Mouse (Mus musculus): ENCODE measurements around the gene Plscr5. TPM values are rescaled to one million over a fixed set of nuclear protein-coding genes. Genes with fewer than 3 reads are reported as not detected.

Plscr5 gene
- polyA plus RNA-seq, 1 experiment from 2014 or later, result not detected

- DNase-seq (ENCODE audit: low spot score) (no peak), ATAC-seq (ENCODE audit: insufficient number of reproducible peaks, low FRiP score, low TSS enrichment, low read depth) (no peak)
- Histone ChIP-seq H3K27ac (replicated peaks; ENCODE audit: low read depth, low read length) (no peak overlapping the region), H3K4me1 (ENCODE audit: control insufficient read depth, insufficient read depth, low read length) (no peaks in the 10 kb centered on the region), H3K4me3 (ENCODE audit: low read depth, low read length) (no peak overlapping the region), H3K4me2 (ENCODE audit: low read depth, severe bottlenecking) (no peak overlapping the region), H3K9ac (ENCODE audit: low read length) (no peak overlapping the region), H3K9me3 (ENCODE audit: control insufficient read depth, low read length) (no peaks in the 10 kb centered on the region), H3K36me3 (ENCODE audit: control insufficient read depth, insufficient read depth, low read length) (no peaks in the 10 kb centered on the region), H3K27me3 (ENCODE audit: control insufficient read depth, insufficient read depth, low read length) (no peaks in the 10 kb centered on the region)
- WGBS, result 82% methylated on average over 3 of the region's 3 CpGs
These were observed 27.4 kb downstream of the Plscr5 start for GRCm38 (mm10) chr9:92220151-92220550.

GRCm38 (mm10) chr9:92221480-92221879 lies 28.7 kb downstream of the Plscr5 start:
- no peak overlapping the region for H3K9ac ChIP-seq (ENCODE audit: low read length)
- no peaks in the 10 kb centered on the region for H3K9me3 ChIP-seq (ENCODE audit: control insufficient read depth, low read length)
- no peaks in the 10 kb centered on the region for H3K36me3 ChIP-seq (ENCODE audit: control insufficient read depth, insufficient read depth, low read length)
- DNase-seq (ENCODE audit: low spot score) (no peak), ATAC-seq (ENCODE audit: insufficient number of reproducible peaks, low FRiP score, low TSS enrichment, low read depth) (no peak)
- H3K27ac ChIP-seq (replicated peaks; ENCODE audit: low read depth, low read length), result no peak overlapping the region
- H3K27me3 ChIP-seq (ENCODE audit: control insufficient read depth, insufficient read depth, low read length), result no peaks in the 10 kb centered on the region
- no peaks in the 10 kb centered on the region for H3K4me1 ChIP-seq (ENCODE audit: control insufficient read depth, insufficient read depth, low read length)
- no peak overlapping the region for H3K4me3 ChIP-seq (ENCODE audit: low read depth, low read length)
- H3K4me2 ChIP-seq (ENCODE audit: low read depth, severe bottlenecking), result no peak overlapping the region

GRCm38 (mm10) chr9:92224598-92225231 lies 32.0 kb downstream of the Plscr5 start:
- Histone ChIP-seq H3K9ac (ENCODE audit: low read length) (no peak overlapping the region), H3K27me3 (ENCODE audit: control insufficient read depth, insufficient read depth, low read length) (no peaks in the 10 kb centered on the region), H3K27ac (replicated peaks; ENCODE audit: low read depth, low read length) (no peak overlapping the region), H3K9me3 (ENCODE audit: control insufficient read depth, low read length) (no peaks in the 10 kb centered on the region), H3K4me3 (ENCODE audit: low read depth, low read length) (no peak overlapping the region), H3K36me3 (ENCODE audit: control insufficient read depth, insufficient read depth, low read length) (no peaks in the 10 kb centered on the region), H3K4me1 (ENCODE audit: control insufficient read depth, insufficient read depth, low read length) (no peaks in the 10 kb centered on the region), H3K4me2 (ENCODE audit: low read depth, severe bottlenecking) (no peak overlapping the region)
- 82% methylated on average over 1 of the region's 1 CpGs for WGBS
- ATAC-seq (ENCODE audit: insufficient number of reproducible peaks, low FRiP score, low TSS enrichment, low read depth) (no peak), DNase-seq (ENCODE audit: low spot score) (no peak)

GRCm38 (mm10) chr9:92226127-92226655 lies 33.5 kb downstream of the Plscr5 start:
- DNase-seq (ENCODE audit: low spot score), result no peak
- Histone ChIP-seq H3K27me3 (ENCODE audit: control insufficient read depth, insufficient read depth, low read length) (no peaks in the 10 kb centered on the region), H3K36me3 (ENCODE audit: control insufficient read depth, insufficient read depth, low read length) (no peaks in the 10 kb centered on the region), H3K9ac (ENCODE audit: low read length) (no peak overlapping the region), H3K27ac (replicated peaks; ENCODE audit: low read depth, low read length) (no peak overlapping the region), H3K4me1 (ENCODE audit: control insufficient read depth, insufficient read depth, low read length) (no peaks in the 10 kb centered on the region), H3K4me2 (ENCODE audit: low read depth, severe bottlenecking) (no peak overlapping the region), H3K4me3 (ENCODE audit: low read depth, low read length) (no peak overlapping the region), H3K9me3 (ENCODE audit: control insufficient read depth, low read length) (no peaks in the 10 kb centered on the region)
- 87% methylated on average over 3 of the region's 3 CpGs for WGBS
- no peak for ATAC-seq (ENCODE audit: insufficient number of reproducible peaks, low FRiP score, low TSS enrichment, low read depth)

- DNase-seq (ENCODE audit: low spot score) (no peak), ATAC-seq (ENCODE audit: insufficient number of reproducible peaks, low FRiP score, low TSS enrichment, low read depth) (no peak)
- Histone ChIP-seq H3K4me1 (ENCODE audit: control insufficient read depth, insufficient read depth, low read length) (no peaks in the 10 kb centered on the region), H3K27me3 (ENCODE audit: control insufficient read depth, insufficient read depth, low read length) (no peaks in the 10 kb centered on the region), H3K9me3 (ENCODE audit: control insufficient read depth, low read length) (no peaks in the 10 kb centered on the region), H3K9ac (ENCODE audit: low read length) (no peak overlapping the region), H3K4me3 (ENCODE audit: low read depth, low read length) (no peak overlapping the region), H3K27ac (replicated peaks; ENCODE audit: low read depth, low read length) (no peak overlapping the region), H3K4me2 (ENCODE audit: low read depth, severe bottlenecking) (no peak overlapping the region), H3K36me3 (ENCODE audit: control insufficient read depth, insufficient read depth, low read length) (no peaks in the 10 kb centered on the region)
- WGBS, result 92% methylated on average over 3 of the region's 3 CpGs
These were observed 34.1 kb downstream of the Plscr5 start for GRCm38 (mm10) chr9:92226795-92227194.

GRCm38 (mm10) chr9:92228867-92229832 lies 36.4 kb downstream of the Plscr5 start:
- Histone ChIP-seq H3K4me3 (ENCODE audit: low read depth, low read length) (no peak overlapping the region), H3K36me3 (ENCODE audit: control insufficient read depth, insufficient read depth, low read length) (no peaks in the 10 kb centered on the region), H3K4me2 (ENCODE audit: low read depth, severe bottlenecking) (no peak overlapping the region), H3K4me1 (ENCODE audit: control insufficient read depth, insufficient read depth, low read length) (no peaks in the 10 kb centered on the region), H3K27ac (replicated peaks; ENCODE audit: low read depth, low read length) (no peak overlapping the region), H3K27me3 (ENCODE audit: control insufficient read depth, insufficient read depth, low read length) (no peaks in the 10 kb centered on the region), H3K9ac (ENCODE audit: low read length) (no peak overlapping the region), H3K9me3 (ENCODE audit: control insufficient read depth, low read length) (no peaks in the 10 kb centered on the region)
- 81% methylated on average over 16 of the region's 16 CpGs for WGBS
- no peak for DNase-seq (ENCODE audit: low spot score)
- no peak for ATAC-seq (ENCODE audit: insufficient number of reproducible peaks, low FRiP score, low TSS enrichment, low read depth)

- H3K4me3 ChIP-seq (ENCODE audit: low read depth, low read length), result no peak overlapping the region
- no peak for DNase-seq (ENCODE audit: low spot score)
- no peak overlapping the region for H3K9ac ChIP-seq (ENCODE audit: low read length)
- H3K36me3 ChIP-seq (ENCODE audit: control insufficient read depth, insufficient read depth, low read length), result no peaks in the 10 kb centered on the region
- no peak overlapping the region for H3K27ac ChIP-seq (replicated peaks; ENCODE audit: low read depth, low read length)
- no peaks in the 10 kb centered on the region for H3K9me3 ChIP-seq (ENCODE audit: control insufficient read depth, low read length)
- H3K4me2 ChIP-seq (ENCODE audit: low read depth, severe bottlenecking), result no peak overlapping the region
- WGBS, result 26% methylated on average over 2 of the region's 2 CpGs
- no peaks in the 10 kb centered on the region for H3K27me3 ChIP-seq (ENCODE audit: control insufficient read depth, insufficient read depth, low read length)
- no peak for ATAC-seq (ENCODE audit: insufficient number of reproducible peaks, low FRiP score, low TSS enrichment, low read depth)
- H3K4me1 ChIP-seq (ENCODE audit: control insufficient read depth, insufficient read depth, low read length), result no peaks in the 10 kb centered on the region
These were observed 37.1 kb downstream of the Plscr5 start for GRCm38 (mm10) chr9:92229833-92230205.

- Histone ChIP-seq H3K4me3 (ENCODE audit: low read depth, low read length) (no peak overlapping the region), H3K27me3 (ENCODE audit: control insufficient read depth, insufficient read depth, low read length) (no peaks in the 10 kb centered on the region), H3K4me2 (ENCODE audit: low read depth, severe bottlenecking) (no peak overlapping the region), H3K9ac (ENCODE audit: low read length) (no peak overlapping the region), H3K9me3 (ENCODE audit: control insufficient read depth, low read length) (no peaks in the 10 kb centered on the region), H3K36me3 (ENCODE audit: control insufficient read depth, insufficient read depth, low read length) (no peaks in the 10 kb centered on the region), H3K27ac (replicated peaks; ENCODE audit: low read depth, low read length) (no peak overlapping the region), H3K4me1 (ENCODE audit: control insufficient read depth, insufficient read depth, low read length) (no peaks in the 10 kb centered on the region)
- 74% methylated on average over 11 of the region's 11 CpGs for WGBS
- no peak for DNase-seq (ENCODE audit: low spot score)
- ATAC-seq (ENCODE audit: insufficient number of reproducible peaks, low FRiP score, low TSS enrichment, low read depth), result no peak
These were observed 42.2 kb downstream of the Plscr5 start for GRCm38 (mm10) chr9:92234901-92235458.

All from limb, embryonic 11.5 days (tissue).